Comparison of ENCODE assay signal across 25 mouse cellular contexts in the genomic region with DNA sequence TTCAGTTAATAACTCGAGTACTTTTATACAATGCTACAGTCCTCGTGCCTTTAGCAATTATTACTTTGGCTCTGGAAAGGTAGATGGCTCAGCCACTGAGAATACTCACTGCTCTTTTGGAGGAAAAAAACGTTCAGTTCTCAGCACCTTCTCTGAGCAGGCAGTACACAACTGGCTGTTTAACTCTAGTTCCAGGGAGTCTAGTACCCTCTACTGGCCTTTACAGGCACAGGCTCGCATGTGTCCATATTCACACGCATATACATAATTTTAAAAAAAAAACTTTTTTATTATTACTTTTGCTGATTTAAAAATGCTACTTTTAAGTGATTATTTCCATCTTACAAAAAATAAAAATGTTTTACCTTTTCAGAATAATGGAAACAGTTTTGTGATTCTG. TPM values are rescaled to one million over a fixed set of nuclear protein-coding genes. Genes with fewer than 3 reads are reported as not detected.
"Had no signal": no experiment of that assay in that cellular context is flagged by ENCODE, and none has a peak within 500 bp of the region (broad histone marks: within the 10 kb centered on the region; RNA-seq: fewer than 3 reads in every experiment).

No protein-coding gene starts in this region.

- H3K27ac ChIP-seq: kidney, postnatal 0 days; limb, embryonic 13.5 days; liver, embryonic 12.5 days; liver, embryonic 15.5 days; lung, embryonic 15.5 days; midbrain, embryonic 10.5 days; midbrain, embryonic 13.5 days; neural tube, embryonic 12.5 days; neural tube, embryonic 15.5 days; stomach, postnatal 0 days had no signal

- DNase-seq: kidney, postnatal 25 days; left cerebral cortex, postnatal 4 days; liver; lung, adult 18-20 months; lung, postnatal 10 days; lung, postnatal 36 days; right cerebral cortex, adult 18-20 months; right cerebral cortex, postnatal 14 days; right cerebral cortex, postnatal 4 days; thymus, adult 2 months; thymus, postnatal 14 days had no signal

- H3K36me3 ChIP-seq: limb, embryonic 13.5 days; liver, embryonic 12.5 days; liver, embryonic 15.5 days; lung, embryonic 15.5 days; midbrain, embryonic 10.5 days; midbrain, embryonic 13.5 days; neural tube, embryonic 12.5 days; neural tube, embryonic 15.5 days had no signal

- H3K4me2 ChIP-seq: limb, embryonic 13.5 days; liver, embryonic 12.5 days; liver, embryonic 15.5 days; lung, embryonic 15.5 days; midbrain, embryonic 13.5 days; neural tube, embryonic 12.5 days; neural tube, embryonic 15.5 days had no signal

- H3K27me3 ChIP-seq: limb, embryonic 13.5 days; liver, embryonic 12.5 days; liver, embryonic 15.5 days; lung, embryonic 15.5 days; megakaryocyte, embryonic 14.5 days; midbrain, embryonic 13.5 days; neural tube, embryonic 12.5 days; neural tube, embryonic 15.5 days had no signal

- H3K4me3 ChIP-seq: limb, embryonic 13.5 days; liver, embryonic 12.5 days; liver, embryonic 15.5 days; lung, embryonic 15.5 days; megakaryocyte, embryonic 14.5 days; midbrain, embryonic 10.5 days; midbrain, embryonic 13.5 days; neural tube, embryonic 12.5 days; neural tube, embryonic 15.5 days had no signal

- H3K9ac ChIP-seq: limb, embryonic 13.5 days; liver, embryonic 12.5 days; liver, embryonic 15.5 days; lung, embryonic 15.5 days; midbrain, embryonic 13.5 days; neural tube, embryonic 12.5 days; neural tube, embryonic 15.5 days had no signal

- H3K4me1 ChIP-seq: limb, embryonic 13.5 days; liver, embryonic 12.5 days; liver, embryonic 15.5 days; lung, embryonic 15.5 days; megakaryocyte, embryonic 14.5 days; neural tube, embryonic 12.5 days; neural tube, embryonic 15.5 days had no signal

- ATAC-seq: liver, embryonic 12.5 days; midbrain, embryonic 13.5 days had no signal

- H3K9me3 ChIP-seq: limb, embryonic 13.5 days; liver, embryonic 12.5 days; liver, embryonic 15.5 days; lung, embryonic 15.5 days; midbrain, embryonic 10.5 days; midbrain, embryonic 13.5 days; neural tube, embryonic 12.5 days; neural tube, embryonic 15.5 days had no signal

RNA-seq across cellular contexts. Expression of a gene that starts 35.5 kb away (rescaled TPM):
- total RNA-seq: left cerebral cortex, postnatal 4 days had no signal
- polyA plus RNA-seq: kidney, embryonic 14.5 days; kidney, postnatal 0 days; large intestine, adult 2 months; limb, embryonic 13.5 days; liver, embryonic 12.5 days; liver, embryonic 15.5 days; lung, embryonic 15.5 days; midbrain, embryonic 10.5 days; neural tube, embryonic 12.5 days; stomach, embryonic 14.5 days; stomach, postnatal 0 days; thymus, adult 2 months had no signal
